Mouse (Mus musculus): ENCODE measurements at regions not wholly inside any gene's neighbourhood (a gene's known extent, or its start where the extent isn't known, plus 50 kb on each side); places are given as distances from the start of the nearest gene placed in this dataset.

DNA sequence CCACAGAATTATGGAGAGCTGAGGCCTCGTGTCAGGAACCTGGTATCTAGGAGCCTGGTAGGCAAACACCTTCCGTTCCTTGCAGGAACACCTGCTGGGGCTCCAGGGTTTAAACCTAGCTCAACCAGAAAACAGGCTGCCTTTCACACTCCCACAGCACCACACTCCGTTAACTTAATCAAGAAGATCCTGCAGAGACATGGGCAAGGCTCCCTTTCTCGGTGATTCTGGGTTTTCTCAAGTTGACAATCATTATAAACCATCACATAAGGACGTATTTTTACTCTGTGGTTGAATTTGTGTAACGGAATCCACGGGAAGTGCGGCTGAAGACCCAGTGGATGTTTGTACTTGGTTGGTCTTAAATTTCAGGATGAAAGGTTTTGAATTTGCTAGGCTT lies 82.1 kb upstream of the Tmem178 start:
- TF ChIP-seq CTCF (IDR thresholded peaks at IDR 0.05; ENCODE audit: low read depth) (no peak), EP300 (IDR thresholded peaks at IDR 0.05; ENCODE audit: low read depth) (no peak)
